Mouse (Mus musculus) v-Abl transformed pro-B cells (cell line): ENCODE data around the gene Tmem126a.

ENCODE experiments used
- in situ Hi-C, 2 experiments: fragments of 400-800 bp; cut with MboI; formaldehyde crosslinking; loops; one replicate each; pipeline ENCODE4 v1.15.1; 2025; ENCODE audit not compliant: unreplicated experiment in 2 of 2

Tmem126a gene

GRCm38 (mm10) chr7:90456845-90457468 lies at the start of gene Tmem126a:
Tmem126a (minus strand) TSS chr7:90457229.
- in situ Hi-C loops = loop anchor here (25.0 kb wide), 1 partner anchor 1980 kb away; no protein-coding TSS in a partner anchor

GRCm38 (mm10) chr7:90482607-90483006 lies 25.6 kb upstream of the Tmem126a start:
- in situ Hi-C loops = no loop called here

- in situ Hi-C loops = loop anchor here in 1 of 2 experiments (5.0 to 10.0 kb wide), 2 partner anchors 34 to 1262 kb away; partner anchors contain the start of gene Crebzf
These were observed 19.6 kb upstream of the Tmem126a start, which contains the start of gene Dlg2 for GRCm38 (mm10) chr7:90476313-90477245. Dlg2 (plus strand) TSS chr7:90476672.

GRCm38 (mm10) chr7:90475793-90476312 lies 18.8 kb upstream of the Tmem126a start, which contains the start of gene Tmem126b:
Tmem126b (minus strand) TSS chr7:90476001.
- in situ Hi-C loops = loop anchor here in 1 of 2 experiments (5.0 to 10.0 kb wide), 2 partner anchors 34 to 1261 kb away; partner anchors contain the start of gene Crebzf

- in situ Hi-C loops = loop anchor here (10.0 to 25.0 kb wide), 2 partner anchors 1259 to 1964 kb away; no protein-coding TSS in a partner anchor
These were observed 16.5 kb upstream of the Tmem126a start for GRCm38 (mm10) chr7:90473511-90473910.

- in situ Hi-C loops = loop anchor here (25.0 kb wide), 1 partner anchor 1976 kb away; no protein-coding TSS in a partner anchor
These were observed 4.4 kb upstream of the Tmem126a start for GRCm38 (mm10) chr7:90461441-90461840.

- in situ Hi-C loops = loop anchor here (25.0 kb wide), 1 partner anchor 1976 kb away; no protein-coding TSS in a partner anchor
These were observed 3.9 kb upstream of the Tmem126a start for GRCm38 (mm10) chr7:90460930-90461329.

- in situ Hi-C loops = loop anchor here (25.0 kb wide), 1 partner anchor 1977 kb away; no protein-coding TSS in a partner anchor
These were observed 3.3 kb upstream of the Tmem126a start for GRCm38 (mm10) chr7:90460330-90460729.

GRCm38 (mm10) chr7:90457517-90457916 lies 488 bp upstream of the Tmem126a start:
- in situ Hi-C loops = loop anchor here (25.0 kb wide), 1 partner anchor 1980 kb away; no protein-coding TSS in a partner anchor

- in situ Hi-C loops = loop anchor here (25.0 kb wide), 1 partner anchor 1981 kb away; no protein-coding TSS in a partner anchor
These were observed 732 bp downstream of the Tmem126a start for GRCm38 (mm10) chr7:90456149-90456844.

GRCm38 (mm10) chr7:90444206-90444605 lies 12.8 kb downstream of the Tmem126a start:
- in situ Hi-C loops = loop anchor here (5.0 to 25.0 kb wide), 2 partner anchors 33 to 457 kb away; partner anchors contain the start of genes Dlg2 (in 1 of the 2), Eed (in 1 of the 2) and Tmem126b (in 1 of the 2)

- in situ Hi-C loops = loop anchor here (5.0 to 25.0 kb wide), 2 partner anchors 34 to 456 kb away; partner anchors contain the start of genes Dlg2 (in 1 of the 2), Eed (in 1 of the 2) and Tmem126b (in 1 of the 2)
These were observed 13.6 kb downstream of the Tmem126a start for GRCm38 (mm10) chr7:90443101-90444091.

GRCm38 (mm10) chr7:90442518-90443080 lies 14.4 kb downstream of the Tmem126a start, which contains the start of gene Crebzf:
Crebzf (plus strand) TSS chr7:90442729.
- in situ Hi-C loops = loop anchor here (5.0 to 25.0 kb wide), 2 partner anchors 35 to 455 kb away; partner anchors contain the start of genes Dlg2 (in 1 of the 2), Eed (in 1 of the 2) and Tmem126b (in 1 of the 2)

GRCm38 (mm10) chr7:90442070-90442469 lies 15.0 kb downstream of the Tmem126a start:
- in situ Hi-C loops = loop anchor here (5.0 to 25.0 kb wide), 2 partner anchors 35 to 455 kb away; partner anchors contain the start of genes Dlg2 (in 1 of the 2), Eed (in 1 of the 2) and Tmem126b (in 1 of the 2)

GRCm38 (mm10) chr7:90440044-90440443 lies 17.0 kb downstream of the Tmem126a start:
- in situ Hi-C loops = loop anchor here (5.0 to 25.0 kb wide), 2 partner anchors 37 to 453 kb away; partner anchors contain the start of genes Dlg2 (in 1 of the 2), Eed (in 1 of the 2) and Tmem126b (in 1 of the 2)

- in situ Hi-C loops = loop anchor here in 1 of 2 experiments (25.0 kb wide), 1 partner anchor 445 kb away; the partner anchor contains the start of gene Eed
These were observed 24.8 kb downstream of the Tmem126a start for GRCm38 (mm10) chr7:90432221-90432620.

- in situ Hi-C loops = loop anchor here (10.0 to 25.0 kb wide), 2 partner anchors 432 to 440 kb away; partner anchors contain the start of gene Eed (in 1 of the 2)
These were observed 30.0 kb downstream of the Tmem126a start for GRCm38 (mm10) chr7:90427006-90427405.
